ENCODE assay signal across 19 mouse cellular contexts in genomic region chr7:24391687-24392086, GRCm38 (mm10). TPM values are rescaled to one million over a fixed set of nuclear protein-coding genes. Genes with fewer than 3 reads are reported as not detected.
DNase-seq lines count a peak whose midpoint lies in the region; ATAC-seq and TF ChIP-seq lines count a peak whose summit lies in the region.
"Had no signal": no experiment of that assay in that cellular context is flagged by ENCODE, and none has a peak within 500 bp of the region (broad histone marks: within the 10 kb centered on the region; RNA-seq: fewer than 3 reads in every experiment).

No protein-coding gene starts in this region.

- 74% methylated on average over 2 of the region's 2 CpGs for WGBS in kidney, embryonic 14.5 days
- 80% methylated on average over 2 of the region's 2 CpGs for WGBS in limb, embryonic 10.5 days
- 81% methylated on average over 2 of the region's 2 CpGs for WGBS in neural tube, embryonic 15.5 days

- H3K36me3 ChIP-seq in kidney, embryonic 14.5 days (ENCODE audit: control insufficient read depth, insufficient read depth, low read length) = no peaks in the 10 kb centered on the region
- no peaks in the 10 kb centered on the region for H3K36me3 ChIP-seq in limb, embryonic 10.5 days
- H3K36me3 ChIP-seq in neural tube, embryonic 15.5 days = no peaks in the 10 kb centered on the region

- H3K9me3 ChIP-seq in kidney, embryonic 14.5 days (ENCODE audit: control insufficient read depth, low read length) = no peaks in the 10 kb centered on the region
- no peaks in the 10 kb centered on the region for H3K9me3 ChIP-seq in limb, embryonic 10.5 days (replicated peaks)
- no peaks in the 10 kb centered on the region for H3K9me3 ChIP-seq in neural tube, embryonic 15.5 days (replicated peaks)
- H3K9me3 ChIP-seq: G1E had no signal

- H3K27ac ChIP-seq in kidney, embryonic 14.5 days (ENCODE audit: low read depth, low read length) = peak overlapping the region; percentile 83
- peak overlapping the region; percentile 86 for H3K27ac ChIP-seq in bone marrow macrophage, adult 2 months (ENCODE audit: insufficient read depth, low read depth, low read length)
- peak overlapping the region; percentile 82 for H3K27ac ChIP-seq in limb, embryonic 10.5 days
- peak overlapping the region; percentile 83 for H3K27ac ChIP-seq in neural tube, embryonic 15.5 days (replicated peaks)

- peaks cover 25% of the 10 kb centered on the region for H3K4me1 ChIP-seq in kidney, embryonic 14.5 days (ENCODE audit: control insufficient read depth, insufficient read depth, low read length)
- H3K4me1 ChIP-seq in bone marrow macrophage, adult 2 months (ENCODE audit: control insufficient read depth, insufficient read depth, low read length) = peaks cover 73% of the 10 kb centered on the region
- H3K4me1 ChIP-seq in limb, embryonic 10.5 days = peaks cover 41% of the 10 kb centered on the region
- H3K4me1 ChIP-seq in neural tube, embryonic 15.5 days = peaks cover 26% of the 10 kb centered on the region

- TF ChIP-seq POLR2A in bone marrow macrophage, adult 2 months (IDR thresholded peaks at IDR 0.05; ENCODE audit: borderline replicate concordance, low read depth, low read length) = no peak

- H3K27me3 ChIP-seq in kidney, embryonic 14.5 days (ENCODE audit: control insufficient read depth, insufficient read depth, low read length) = no peaks in the 10 kb centered on the region
- H3K27me3 ChIP-seq in limb, embryonic 10.5 days (ENCODE audit: low read depth, poor library complexity, severe bottlenecking) = no peaks in the 10 kb centered on the region
- no peaks in the 10 kb centered on the region for H3K27me3 ChIP-seq in neural tube, embryonic 15.5 days (replicated peaks)

- no peak for TF ChIP-seq CTCF in bone marrow macrophage, adult 2 months (IDR thresholded peaks at IDR 0.05; ENCODE audit: low read depth, low read length)

- DNase-seq in kidney, postnatal 36 days = no peak
- no peak for DNase-seq in limb, embryonic 10.5 days (ENCODE audit: low spot score)
- DNase-seq in spleen, postnatal 14 days (ENCODE audit: low spot score in 2 of 2) = no peak
- DNase-seq in frontal cortex, postnatal 10 days (ENCODE audit: low spot score in 2 of 2) = no peak
- DNase-seq: adrenal gland, adult 8-10 months; cerebellum, adult 8-10 months; forebrain, postnatal 0 days; gastrocnemius, postnatal 14 days; heart, postnatal 10 days; lung, postnatal 14 days; right cerebral cortex, postnatal 4 days; thymus, postnatal 14 days had no signal

- ATAC-seq in kidney, embryonic 14.5 days (ENCODE audit: low FRiP score, low TSS enrichment) = no peak
- no peak for ATAC-seq in neural tube, embryonic 15.5 days (ENCODE audit: low FRiP score)

- no peak overlapping the region for H3K4me2 ChIP-seq in kidney, embryonic 14.5 days (replicated peaks; ENCODE audit: low read depth, low read length)
- H3K4me2 ChIP-seq in neural tube, embryonic 15.5 days = peak overlapping the region; percentile 52
- H3K4me2 ChIP-seq: midbrain, embryonic 11.5 days had no signal

- H3K4me3 ChIP-seq in kidney, embryonic 14.5 days (ENCODE audit: low read length) = no peak overlapping the region; the same call in 1 of the 2 replicates
- H3K4me3 ChIP-seq in bone marrow macrophage, adult 2 months (ENCODE audit: insufficient read depth, low read length) = peak overlapping the region; percentile 37; the same call in 1 of the 2 replicates
- no peak overlapping the region for H3K4me3 ChIP-seq in limb, embryonic 10.5 days
- no peak overlapping the region for H3K4me3 ChIP-seq in neural tube, embryonic 15.5 days (replicated peaks)

- no peak overlapping the region for H3K9ac ChIP-seq in kidney, embryonic 14.5 days (ENCODE audit: low read depth, low read length)
- no peak overlapping the region for H3K9ac ChIP-seq in neural tube, embryonic 15.5 days (replicated peaks)
- H3K9ac ChIP-seq: forebrain, postnatal 0 days had no signal

RNA-seq across cellular contexts. Expression of gene Smg9, which starts 7.7 kb away (rescaled TPM):
- 25.0 and 32.3 TPM in 2 replicates for polyA plus RNA-seq in kidney, embryonic 14.5 days (2014; fragmentation: Nextera tagmentation; extraction: Ambion mirVana)
- 35.8 and 36.5 TPM in 2 replicates for polyA plus RNA-seq in bone marrow macrophage, adult 2 months (2012; ENCODE audit: insufficient read depth, insufficient read length, missing spikeins)
- 28.3 and 29.0 TPM in 2 replicates for polyA plus RNA-seq in limb, embryonic 10.5 days (2016; fragmentation: Nextera tagmentation; extraction: Ambion mirVana)
- 34.4 and 38.3 TPM in 2 replicates for polyA plus RNA-seq in neural tube, embryonic 15.5 days (2015; fragmentation: Nextera tagmentation; extraction: Ambion mirVana)

RNA-seq across cellular contexts. Expression of gene Kcnn4, which starts 21.6 kb away (rescaled TPM):
- 2.6 and 3.3 TPM in 2 replicates for polyA plus RNA-seq in kidney, embryonic 14.5 days (2014; fragmentation: Nextera tagmentation; extraction: Ambion mirVana)
- 50.1 and 51.4 TPM in 2 replicates for polyA plus RNA-seq in bone marrow macrophage, adult 2 months (2012; ENCODE audit: insufficient read depth, insufficient read length, missing spikeins)
- 3.6 and 4.0 TPM in 2 replicates for polyA plus RNA-seq in limb, embryonic 10.5 days (2016; fragmentation: Nextera tagmentation; extraction: Ambion mirVana)
- polyA plus RNA-seq in neural tube, embryonic 15.5 days (2015; fragmentation: Nextera tagmentation; extraction: Ambion mirVana) = 3.0 and 11.2 TPM in 2 replicates

RNA-seq across cellular contexts. Expression of gene Lypd5, which starts 42.7 kb away (rescaled TPM):
- polyA plus RNA-seq in kidney, embryonic 14.5 days (2014; fragmentation: Nextera tagmentation; extraction: Ambion mirVana) = not detected in 2 replicates
- polyA plus RNA-seq in bone marrow macrophage, adult 2 months (2012; ENCODE audit: insufficient read depth, insufficient read length, missing spikeins) = not detected in 2 replicates
- polyA plus RNA-seq in limb, embryonic 10.5 days (2016; fragmentation: Nextera tagmentation; extraction: Ambion mirVana) = not detected in 2 replicates
- polyA plus RNA-seq in neural tube, embryonic 15.5 days (2015; fragmentation: Nextera tagmentation; extraction: Ambion mirVana) = 0.06 TPM in 1 of 2 replicates, not detected in the other
- polyA plus RNA-seq: forebrain, postnatal 0 days; G1E; kidney, adult 2 months; liver, embryonic 16.5 days; midbrain, embryonic 11.5 days had no signal

RNA-seq across cellular contexts. Expression of gene Tescl, which starts 58.0 kb away (rescaled TPM):
- polyA plus RNA-seq in kidney, embryonic 14.5 days (2014; fragmentation: Nextera tagmentation; extraction: Ambion mirVana) = 0.26 and 0.31 TPM in 2 replicates
- not detected in 2 replicates for polyA plus RNA-seq in bone marrow macrophage, adult 2 months (2012; ENCODE audit: insufficient read depth, insufficient read length, missing spikeins)
- polyA plus RNA-seq in limb, embryonic 10.5 days (2016; fragmentation: Nextera tagmentation; extraction: Ambion mirVana) = not detected in 2 replicates
- 0.24 and 0.29 TPM in 2 replicates for polyA plus RNA-seq in neural tube, embryonic 15.5 days (2015; fragmentation: Nextera tagmentation; extraction: Ambion mirVana)
- polyA plus RNA-seq: forebrain, postnatal 0 days; G1E; liver, embryonic 16.5 days; midbrain, embryonic 11.5 days had no signal
